Mouse (Mus musculus): ENCODE data around the gene Epsti1. TPM values are rescaled to one million over a fixed set of nuclear protein-coding genes. Genes with fewer than 3 reads are reported as not detected.

The Epsti1 gene
- 0.13 and 0.33 TPM in 2 replicates for polyA plus RNA-seq (2014; fragmentation: Nextera tagmentation; extraction: Ambion mirVana)

- ATAC-seq (replicated peaks; ENCODE audit: insufficient number of reproducible peaks, low FRiP score, low TSS enrichment, low read depth) (no peak), DNase-seq (ENCODE audit: low spot score) (no peak)
- H3K36me3 ChIP-seq (replicated peaks; ENCODE audit: control insufficient read depth, insufficient read depth, low read depth, low read length), result no peaks in the 10 kb centered on the region
- H3K9ac ChIP-seq (replicated peaks; ENCODE audit: low read length), result no peak within 1 kb of the TSS
- H3K4me1 ChIP-seq (ENCODE audit: control insufficient read depth, insufficient read depth, low read length), result no peaks in the 10 kb centered on the region
- no peak within 1 kb of the TSS for H3K27ac ChIP-seq (replicated peaks; ENCODE audit: low read depth, low read length)
- H3K4me3 ChIP-seq (ENCODE audit: low read depth, low read length), result no peak within 1 kb of the TSS
- no peaks in the 10 kb centered on the region for H3K9me3 ChIP-seq (replicated peaks; ENCODE audit: control insufficient read depth, low read length)
- H3K4me2 ChIP-seq (ENCODE audit: low read depth, low read length), result no peak within 1 kb of the TSS
- no peaks in the 10 kb centered on the region for H3K27me3 ChIP-seq (ENCODE audit: control insufficient read depth, insufficient read depth, low read length)
- WGBS, result 62% methylated on average over 15 of the region's 15 CpGs
Observed at GRCm38 (mm10) chr14:77904171-77904762, at the start of gene Epsti1. Gene Epsti1, plus strand, starts transcription at chr14:77904239.

- Histone ChIP-seq H3K9me3 (replicated peaks; ENCODE audit: control insufficient read depth, low read length) (no peaks in the 10 kb centered on the region), H3K9ac (replicated peaks; ENCODE audit: low read length) (no peak overlapping the region), H3K4me2 (ENCODE audit: low read depth, low read length) (no peak overlapping the region), H3K36me3 (replicated peaks; ENCODE audit: control insufficient read depth, insufficient read depth, low read depth, low read length) (no peaks in the 10 kb centered on the region), H3K4me3 (ENCODE audit: low read depth, low read length) (no peak overlapping the region), H3K27me3 (ENCODE audit: control insufficient read depth, insufficient read depth, low read length) (no peaks in the 10 kb centered on the region), H3K27ac (replicated peaks; ENCODE audit: low read depth, low read length) (no peak overlapping the region), H3K4me1 (ENCODE audit: control insufficient read depth, insufficient read depth, low read length) (no peaks in the 10 kb centered on the region)
- WGBS, result 91% methylated on average over 1 of the region's 1 CpGs
- ATAC-seq (replicated peaks; ENCODE audit: insufficient number of reproducible peaks, low FRiP score, low TSS enrichment, low read depth) (no peak), DNase-seq (ENCODE audit: low spot score) (no peak)
Observed at GRCm38 (mm10) chr14:77859894-77860293, 44.1 kb upstream of the Epsti1 start.

DNA sequence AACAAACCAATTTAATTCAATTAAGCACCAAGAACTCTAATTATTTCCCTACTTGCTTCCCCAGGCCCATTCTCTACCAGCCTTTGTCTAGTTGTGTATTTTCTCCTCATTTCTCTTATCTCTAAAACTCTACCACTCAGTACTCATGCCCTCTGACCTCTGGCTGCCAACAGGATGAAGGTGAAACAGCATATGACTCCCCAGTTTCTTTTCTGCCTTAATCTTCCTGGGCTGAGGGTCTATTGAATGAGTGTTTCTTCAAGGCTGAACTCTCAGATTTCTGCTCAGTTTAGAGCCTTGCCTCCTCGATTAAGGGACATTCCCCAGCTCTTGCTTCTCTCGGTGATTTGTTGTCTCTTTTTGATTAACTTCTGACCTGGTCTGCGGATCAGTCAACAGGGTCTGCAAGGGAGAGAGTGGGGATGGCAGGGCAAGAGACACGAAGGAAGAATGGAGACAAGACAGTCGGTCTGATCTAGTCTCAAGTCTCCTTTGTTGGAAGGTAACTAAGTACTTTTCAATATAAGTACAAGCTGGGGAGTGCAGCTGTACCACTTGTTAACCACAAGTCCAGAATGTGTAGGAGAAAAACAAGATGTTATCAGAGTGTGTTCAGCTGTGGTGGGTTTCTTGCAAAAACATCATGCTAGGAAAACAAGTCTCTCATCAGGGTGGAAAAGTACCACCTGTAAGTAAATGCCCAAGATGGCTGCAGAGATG lies 43.0 kb upstream of the Epsti1 start:
- WGBS, result 50% methylated on average over 5 of the region's 5 CpGs

DNA sequence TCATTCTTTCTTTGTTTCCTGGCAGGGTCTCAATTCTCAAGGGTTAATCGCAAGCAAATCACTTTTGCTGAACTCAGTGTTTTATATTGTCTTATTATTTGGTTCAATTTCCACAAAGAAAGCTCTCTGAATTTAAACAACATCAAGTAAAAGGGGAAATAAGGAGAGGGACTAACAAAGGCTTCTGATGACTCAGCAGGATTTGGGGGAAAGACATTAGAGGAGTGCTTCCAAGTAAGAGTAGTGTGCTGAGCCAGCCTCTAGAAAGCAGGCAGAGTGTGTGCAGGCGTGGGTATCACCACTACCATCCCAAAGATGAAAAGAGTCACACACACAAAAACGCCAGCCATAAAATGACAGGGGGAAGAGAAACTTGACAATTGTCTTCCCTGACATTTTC lies 40.0 kb upstream of the Epsti1 start:
- Histone ChIP-seq H3K27me3 (ENCODE audit: control insufficient read depth, insufficient read depth, low read length) (no peaks in the 10 kb centered on the region), H3K4me3 (ENCODE audit: low read depth, low read length) (no peak overlapping the region), H3K9ac (replicated peaks; ENCODE audit: low read length) (no peak overlapping the region), H3K36me3 (replicated peaks; ENCODE audit: control insufficient read depth, insufficient read depth, low read depth, low read length) (no peaks in the 10 kb centered on the region), H3K4me2 (ENCODE audit: low read depth, low read length) (no peak overlapping the region), H3K9me3 (replicated peaks; ENCODE audit: control insufficient read depth, low read length) (no peaks in the 10 kb centered on the region), H3K4me1 (ENCODE audit: control insufficient read depth, insufficient read depth, low read length) (no peaks in the 10 kb centered on the region), H3K27ac (replicated peaks; ENCODE audit: low read depth, low read length) (no peak overlapping the region)
- no peak for DNase-seq (ENCODE audit: low spot score)
- 91% methylated on average over 3 of the region's 3 CpGs for WGBS
- ATAC-seq (replicated peaks; ENCODE audit: insufficient number of reproducible peaks, low FRiP score, low TSS enrichment, low read depth), result no peak

More for the DNA sequence above, 43.0 kb upstream of the Epsti1 start:
- no peak for ATAC-seq (replicated peaks; ENCODE audit: insufficient number of reproducible peaks, low FRiP score, low TSS enrichment, low read depth)
- Histone ChIP-seq H3K4me1 (ENCODE audit: control insufficient read depth, insufficient read depth, low read length) (no peaks in the 10 kb centered on the region), H3K9ac (replicated peaks; ENCODE audit: low read length) (no peak overlapping the region), H3K27me3 (ENCODE audit: control insufficient read depth, insufficient read depth, low read length) (no peaks in the 10 kb centered on the region), H3K9me3 (replicated peaks; ENCODE audit: control insufficient read depth, low read length) (no peaks in the 10 kb centered on the region), H3K4me3 (ENCODE audit: low read depth, low read length) (no peak overlapping the region), H3K27ac (replicated peaks; ENCODE audit: low read depth, low read length) (no peak overlapping the region), H3K4me2 (ENCODE audit: low read depth, low read length) (no peak overlapping the region), H3K36me3 (replicated peaks; ENCODE audit: control insufficient read depth, insufficient read depth, low read depth, low read length) (no peaks in the 10 kb centered on the region)
- no peak for DNase-seq (ENCODE audit: low spot score)

GRCm38 (mm10) chr14:77864510-77864909 lies 39.5 kb upstream of the Epsti1 start:
- H3K4me3 ChIP-seq (ENCODE audit: low read depth, low read length), result no peak overlapping the region
- DNase-seq (ENCODE audit: low spot score) (no peak), ATAC-seq (replicated peaks; ENCODE audit: insufficient number of reproducible peaks, low FRiP score, low TSS enrichment, low read depth) (no peak)
- no peaks in the 10 kb centered on the region for H3K4me1 ChIP-seq (ENCODE audit: control insufficient read depth, insufficient read depth, low read length)
- H3K9me3 ChIP-seq (replicated peaks; ENCODE audit: control insufficient read depth, low read length), result no peaks in the 10 kb centered on the region
- H3K27ac ChIP-seq (replicated peaks; ENCODE audit: low read depth, low read length), result no peak overlapping the region
- WGBS, result 88% methylated on average over 6 of the region's 6 CpGs
- H3K4me2 ChIP-seq (ENCODE audit: low read depth, low read length), result no peak overlapping the region
- H3K27me3 ChIP-seq (ENCODE audit: control insufficient read depth, insufficient read depth, low read length), result no peaks in the 10 kb centered on the region
- no peak overlapping the region for H3K9ac ChIP-seq (replicated peaks; ENCODE audit: low read length)
- H3K36me3 ChIP-seq (replicated peaks; ENCODE audit: control insufficient read depth, insufficient read depth, low read depth, low read length), result no peaks in the 10 kb centered on the region

- no peak for DNase-seq (ENCODE audit: low spot score)
- Histone ChIP-seq H3K27me3 (ENCODE audit: control insufficient read depth, insufficient read depth, low read length) (no peaks in the 10 kb centered on the region), H3K4me1 (ENCODE audit: control insufficient read depth, insufficient read depth, low read length) (no peaks in the 10 kb centered on the region), H3K36me3 (replicated peaks; ENCODE audit: control insufficient read depth, insufficient read depth, low read depth, low read length) (no peaks in the 10 kb centered on the region), H3K4me3 (ENCODE audit: low read depth, low read length) (no peak overlapping the region), H3K4me2 (ENCODE audit: low read depth, low read length) (no peak overlapping the region), H3K9me3 (replicated peaks; ENCODE audit: control insufficient read depth, low read length) (no peaks in the 10 kb centered on the region), H3K27ac (replicated peaks; ENCODE audit: low read depth, low read length) (no peak overlapping the region), H3K9ac (replicated peaks; ENCODE audit: low read length) (no peak overlapping the region)
- ATAC-seq (replicated peaks; ENCODE audit: insufficient number of reproducible peaks, low FRiP score, low TSS enrichment, low read depth), result no peak
- WGBS, result 90% methylated on average over 5 of the region's 5 CpGs
Observed at GRCm38 (mm10) chr14:77867601-77868000, 36.4 kb upstream of the Epsti1 start.

DNA sequence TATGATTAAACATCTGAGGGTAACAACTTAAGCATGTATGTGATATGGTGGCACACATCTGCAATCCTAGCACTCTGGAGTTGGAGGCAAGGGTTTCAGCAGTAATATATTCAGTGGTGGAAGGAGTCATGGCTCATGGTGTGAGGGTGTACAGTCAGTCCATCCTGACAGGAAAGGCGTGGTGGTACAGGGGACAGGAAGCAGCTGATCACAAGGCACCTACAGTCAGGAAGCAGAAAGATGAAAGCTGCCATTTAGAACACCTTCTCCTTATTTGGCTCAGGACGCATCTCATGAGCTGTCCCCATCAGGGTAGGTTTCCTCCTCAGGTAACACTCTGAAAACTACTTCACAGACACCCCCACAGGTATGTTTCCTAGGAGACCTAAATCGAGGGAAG lies 33.1 kb upstream of the Epsti1 start:
- Histone ChIP-seq H3K27ac (replicated peaks; ENCODE audit: low read depth, low read length) (no peak overlapping the region), H3K4me1 (ENCODE audit: control insufficient read depth, insufficient read depth, low read length) (no peaks in the 10 kb centered on the region), H3K9me3 (replicated peaks; ENCODE audit: control insufficient read depth, low read length) (no peaks in the 10 kb centered on the region), H3K36me3 (replicated peaks; ENCODE audit: control insufficient read depth, insufficient read depth, low read depth, low read length) (no peaks in the 10 kb centered on the region), H3K4me3 (ENCODE audit: low read depth, low read length) (no peak overlapping the region), H3K4me2 (ENCODE audit: low read depth, low read length) (no peak overlapping the region), H3K27me3 (ENCODE audit: control insufficient read depth, insufficient read depth, low read length) (no peaks in the 10 kb centered on the region), H3K9ac (replicated peaks; ENCODE audit: low read length) (no peak overlapping the region)
- 86% methylated on average over 3 of the region's 3 CpGs for whole genome bisulfite sequencing
- DNase-seq (ENCODE audit: low spot score) (no peak), ATAC-seq (replicated peaks; ENCODE audit: insufficient number of reproducible peaks, low FRiP score, low TSS enrichment, low read depth) (no peak)

GRCm38 (mm10) chr14:77871380-77871975 lies 32.6 kb upstream of the Epsti1 start:
- Histone ChIP-seq H3K27me3 (ENCODE audit: control insufficient read depth, insufficient read depth, low read length) (no peaks in the 10 kb centered on the region), H3K4me3 (ENCODE audit: low read depth, low read length) (no peak overlapping the region), H3K27ac (replicated peaks; ENCODE audit: low read depth, low read length) (no peak overlapping the region), H3K36me3 (replicated peaks; ENCODE audit: control insufficient read depth, insufficient read depth, low read depth, low read length) (no peaks in the 10 kb centered on the region), H3K4me1 (ENCODE audit: control insufficient read depth, insufficient read depth, low read length) (no peaks in the 10 kb centered on the region), H3K9me3 (replicated peaks; ENCODE audit: control insufficient read depth, low read length) (no peaks in the 10 kb centered on the region), H3K4me2 (ENCODE audit: low read depth, low read length) (no peak overlapping the region), H3K9ac (replicated peaks; ENCODE audit: low read length) (no peak overlapping the region)
- ATAC-seq (replicated peaks; ENCODE audit: insufficient number of reproducible peaks, low FRiP score, low TSS enrichment, low read depth) (no peak), DNase-seq (ENCODE audit: low spot score) (no peak)
- WGBS, result 91% methylated on average over 6 of the region's 6 CpGs
